In genomic region chr2:84838993-84839980, GRCm38 (mm10) we compare ENCODE assay signal across 8 mouse cellular contexts. TPM values are rescaled to one million over a fixed set of nuclear protein-coding genes. Genes with fewer than 3 reads are reported as not detected.
A peak's percentile ranks its signal among the peaks of the same experiment; 100 is the strongest.
DNase-seq lines count a peak whose midpoint lies in the region; ATAC-seq lines count a peak whose summit lies in the region.
"Had no signal": no experiment of that assay in that cellular context is flagged by ENCODE, and none has a peak within 500 bp of the region (broad histone marks: within the 10 kb centered on the region; RNA-seq: fewer than 3 reads in every experiment).

No protein-coding gene starts in this region.

- H3K4me2 ChIP-seq in midbrain, embryonic 12.5 days (replicated peaks), result peak overlapping the region; percentile 99

- no peaks in the 10 kb centered on the region for H3K9me3 ChIP-seq in midbrain, embryonic 12.5 days

- 0 out of 2 replicates have a peak, but pooled peaks cover 4% of the 10 kb centered on the region for H3K36me3 ChIP-seq in midbrain, embryonic 12.5 days

- H3K27me3 ChIP-seq in midbrain, embryonic 12.5 days, result peaks cover 43% of the 10 kb centered on the region

- peak overlapping the region; percentile 58 for H3K4me3 ChIP-seq in midbrain, embryonic 12.5 days

- DNase-seq in ES-CJ7 (ENCODE audit: low read depth, low spot score), result peak; percentile 56
- DNase-seq in c-Kit-positive CD71-positive TER-119-positive erythroid progenitor cells, embryonic 14.5 days (ENCODE audit: low spot score), result peak; percentile 76
- DNase-seq in gastrocnemius, postnatal 36 days, result peak; percentile 56 to 71
- DNase-seq in kidney, postnatal 10 days, result peak; percentile 48
- peak; percentile 55 for DNase-seq in testis, postnatal 10 days (ENCODE audit: low spot score)
- DNase-seq in frontal cortex, adult 2 months (ENCODE audit: extremely low spot score in 1 of 2, low spot score in 1 of 2), result no peak

- ATAC-seq in midbrain, embryonic 12.5 days (ENCODE audit: low FRiP score, low read depth), result peak; percentile 13

- no peak overlapping the region for H3K27ac ChIP-seq in midbrain, embryonic 12.5 days (replicated peaks)

- intact Hi-C loops in gastrocnemius, postnatal 36 days (cut with DNase I), result loop anchor here (10.0 kb wide), 1 partner anchor 176 kb away; no protein-coding TSS in a partner anchor

- peak overlapping the region; percentile 70 for H3K9ac ChIP-seq in midbrain, embryonic 12.5 days (replicated peaks)

- WGBS in midbrain, embryonic 12.5 days, result under 1% methylated on average over 47 of the region's 47 CpGs

- peaks cover 32% of the 10 kb centered on the region for H3K4me1 ChIP-seq in midbrain, embryonic 12.5 days

RNA-seq across cellular contexts. Expression of gene Slc43a1, which starts 0.6 kb away (rescaled TPM):
- 10 to 100 TPM in 1 of 2 experiments, 1 to 10 TPM in 1; 7.6 to 19.2 TPM for total RNA-seq in gastrocnemius, postnatal 36 days (2021)
- polyA plus RNA-seq in midbrain, embryonic 12.5 days (2016; fragmentation: Nextera tagmentation; extraction: Ambion mirVana), result 9.5 and 10.2 TPM in 2 replicates
- 0.22 and 0.29 TPM in 2 replicates for polyA plus RNA-seq in frontal cortex, adult 2 months (2012; rRNA removed)

RNA-seq across cellular contexts. Expression of gene Timm10, which starts 12.5 kb away (rescaled TPM):
- 10 to 100 TPM; 39.6 to 55.9 TPM for total RNA-seq in gastrocnemius, postnatal 36 days (2021)
- polyA plus RNA-seq in midbrain, embryonic 12.5 days (2016; fragmentation: Nextera tagmentation; extraction: Ambion mirVana), result 32.7 and 35.8 TPM in 2 replicates
- polyA plus RNA-seq in frontal cortex, adult 2 months (2012; rRNA removed), result 86.2 and 96.6 TPM in 2 replicates

RNA-seq across cellular contexts. Expression of gene Smtnl1, which starts 16.8 kb away (rescaled TPM):
- 10 to 100 TPM; 58.7 to 84.0 TPM for total RNA-seq in gastrocnemius, postnatal 36 days (2021)
- 0.13 TPM in 1 of 2 replicates, not detected in the other for polyA plus RNA-seq in midbrain, embryonic 12.5 days (2016; fragmentation: Nextera tagmentation; extraction: Ambion mirVana)
- polyA plus RNA-seq in frontal cortex, adult 2 months (2012; rRNA removed), result not detected in 2 replicates
- polyA plus RNA-seq: large intestine, adult 2 months had no signal

RNA-seq across cellular contexts. Expression of gene Ube2l6, which starts 40.7 kb away (rescaled TPM):
- total RNA-seq in gastrocnemius, postnatal 36 days (2021), result 1 to 10 TPM; 2.6 to 3.5 TPM
- 26.6 and 31.2 TPM in 2 replicates for polyA plus RNA-seq in midbrain, embryonic 12.5 days (2016; fragmentation: Nextera tagmentation; extraction: Ambion mirVana)
- 10.2 TPM in 2 replicates for polyA plus RNA-seq in frontal cortex, adult 2 months (2012; rRNA removed)

RNA-seq across cellular contexts. Expression of gene Rtn4rl2, which starts 47.2 kb away (rescaled TPM):
- under 1 TPM; 0.20 to 0.26 TPM for total RNA-seq in gastrocnemius, postnatal 36 days (2021)
- polyA plus RNA-seq in midbrain, embryonic 12.5 days (2016; fragmentation: Nextera tagmentation; extraction: Ambion mirVana), result 4.1 and 5.4 TPM in 2 replicates
- 65.5 and 75.2 TPM in 2 replicates for polyA plus RNA-seq in frontal cortex, adult 2 months (2012; rRNA removed)

Comparison
In these comparisons a context has a peak if more than half of its experiments do, and no peak if none do; other contexts are left out.
1. DNase-seq: peak in ES-CJ7 (single experiment), c-Kit-positive CD71-positive TER-119-positive erythroid progenitor cells, embryonic 14.5 days (single experiment), gastrocnemius, postnatal 36 days (2 of 2), kidney, postnatal 10 days (single experiment) and testis, postnatal 10 days (single experiment); none in frontal cortex, adult 2 months (0 of 2).